Mouse (Mus musculus) CH12.LX (cell line): ENCODE results near the gene Gria2. TPM values are rescaled to one million over a fixed set of nuclear protein-coding genes. Genes with fewer than 3 reads are reported as not detected.

Source experiments
- DNase-seq: peaks from one replicate; pipeline ENCODE4 v3.0.0-alpha.2; 2013; ENCODE audit errors: extremely low read depth
- H3K27ac ChIP-seq: 2 replicates; pipeline ENCODE4 v1.5.1; 2012; ENCODE audit warnings: low read depth, mild to moderate bottlenecking, control low read depth, moderate library complexity; ENCODE audit not compliant: insufficient read depth
- H3K27me3 ChIP-seq: replicated peaks from 2 replicates; pipeline ENCODE3; 2012; ENCODE audit warnings: inconsistent platforms
- H3K36me3 ChIP-seq, 2 experiments: replicated peaks in 1 of 2; 2 replicates each; pipeline versions ENCODE3 to v1.6.1; 2012; ENCODE audit warnings: inconsistent platforms in 1 of 2, low read length in 1 of 2, mild to moderate bottlenecking in 1 of 2, mixed read lengths in 1 of 2, moderate library complexity in 1 of 2; ENCODE audit not compliant: control insufficient read depth in 1 of 2, insufficient read depth in 1 of 2
- H3K4me1 ChIP-seq, 2 experiments: 2 replicates each; pipeline ENCODE4 v1.6.1; 2012; ENCODE audit warnings: inconsistent platforms in 1 of 2, moderate library complexity in 1 of 2; ENCODE audit not compliant: insufficient read depth in 2 of 2, control insufficient read depth in 1 of 2
- H3K4me2 ChIP-seq: 2 replicates; pipeline ENCODE4 v1.6.1; 2012; ENCODE audit warnings: low read depth, mild to moderate bottlenecking, control low read depth; ENCODE audit not compliant: poor library complexity, insufficient read depth, severe bottlenecking
- H3K4me3 ChIP-seq, 3 experiments: fragments of 150-350 bp in 1 of 3; sonication (generic) in 1 of 3; replicated peaks in 1 of 3; 2 replicates each; pipeline versions ENCODE3 to v1.5.1; 2011 to 2012; ENCODE audit warnings: low read depth in 2 of 3, low read length in 2 of 3, mild to moderate bottlenecking in 2 of 3, moderate library complexity in 2 of 3, control low read depth in 1 of 3, improper control_type of control experiment in 1 of 3, inconsistent platforms in 1 of 3, mixed read lengths in 1 of 3; ENCODE audit not compliant: poor library complexity in 1 of 3
- H3K79me2 ChIP-seq: replicated peaks from 2 replicates; pipeline ENCODE4 v1.6.1; 2012; ENCODE audit warnings: mild to moderate bottlenecking, moderate library complexity; ENCODE audit not compliant: control insufficient read depth, poor library complexity, insufficient read depth, severe bottlenecking; ENCODE audit errors: extremely low read depth
- H3K9ac ChIP-seq: 2 replicates; pipeline ENCODE4 v1.6.1; 2012; ENCODE audit warnings: low read depth, mild to moderate bottlenecking, control low read depth, moderate library complexity; ENCODE audit not compliant: insufficient read depth
- H3K9me3 ChIP-seq: replicated peaks from 2 replicates; pipeline ENCODE3; 2012; ENCODE audit warnings: low read length, inconsistent platforms, mixed read lengths
- BHLHE40 ChIP-seq: IDR thresholded peaks from 2 replicates; pipeline ENCODE4 v1.6.1; 2011; ENCODE audit warnings: mild to moderate bottlenecking, low read depth, low read length, improper control_type of control experiment
- ETS1 ChIP-seq: conservative IDR thresholded peaks from 2 replicates; pipeline ENCODE4 v1.6.1; 2012; ENCODE audit warnings: low read depth, mild to moderate bottlenecking, inconsistent platforms, low read length, improper control_type of control experiment, moderate library complexity
- GABPA ChIP-seq: IDR thresholded peaks from 2 replicates; pipeline ENCODE4 v1.6.1; 2012; ENCODE audit warnings: low read depth, low read length, improper control_type of control experiment, inconsistent platforms; ENCODE audit not compliant: insufficient replicate concordance
- KAT2A ChIP-seq: IDR thresholded peaks from 2 replicates; pipeline ENCODE4 v1.6.1; 2012; ENCODE audit warnings: low read length, improper control_type of control experiment, inconsistent platforms; ENCODE audit not compliant: insufficient replicate concordance
- MAFK ChIP-seq: IDR thresholded peaks from 2 replicates; pipeline ENCODE4 v1.6.1; 2011; ENCODE audit warnings: low read length, improper control_type of control experiment; ENCODE audit not compliant: insufficient replicate concordance
- MAX ChIP-seq: IDR thresholded peaks from 2 replicates; pipeline ENCODE4 v1.6.1; 2011; ENCODE audit warnings: low read length, improper control_type of control experiment
- MAZ ChIP-seq: IDR thresholded peaks from 2 replicates; pipeline ENCODE4 v1.6.1; 2012; ENCODE audit warnings: low read depth, mild to moderate bottlenecking, inconsistent platforms, low read length, improper control_type of control experiment, moderate library complexity
- MEF2A ChIP-seq: IDR thresholded peaks from 2 replicates; pipeline ENCODE4 v1.6.1; 2014; ENCODE audit warnings: low read depth, mild to moderate bottlenecking, inconsistent platforms, low read length, improper control_type of control experiment, borderline replicate concordance
- MXI1 ChIP-seq: IDR thresholded peaks from 2 replicates; pipeline ENCODE4 v1.6.1; 2011; ENCODE audit warnings: mild to moderate bottlenecking, low read depth, low read length, improper control_type of control experiment
- NELFE ChIP-seq: IDR thresholded peaks from 2 replicates; pipeline ENCODE4 v1.6.1; 2011; ENCODE audit warnings: low read depth, low read length, improper control_type of control experiment
- POLR2AphosphoS2 ChIP-seq: IDR thresholded peaks from 2 replicates; pipeline ENCODE4 v1.6.1; 2011; ENCODE audit warnings: low read depth, low read length, improper control_type of control experiment
- RCOR1 ChIP-seq: conservative IDR thresholded peaks from 2 replicates; pipeline ENCODE4 v1.6.1; 2012; ENCODE audit warnings: low read depth, mild to moderate bottlenecking, inconsistent platforms, low read length, improper control_type of control experiment
- SMC3 ChIP-seq: IDR thresholded peaks from 2 replicates; pipeline ENCODE4 v1.6.1; 2011; ENCODE audit warnings: low read depth, low read length, improper control_type of control experiment
- ZNF384 ChIP-seq: IDR thresholded peaks from 2 replicates; pipeline ENCODE4 v1.6.1; 2012; ENCODE audit warnings: low read depth, low read length, improper control_type of control experiment, inconsistent platforms
- dilution Hi-C: fragments of 300-500 bp; cut with MboI; formaldehyde crosslinking; loops from 2 replicates; pipeline ENCODE4 v1.14.3; 2020; ENCODE audit warnings: low sequenced_read_pairs; ENCODE audit not compliant: extremely low pct_unique_long_range_greater_than_20kb, extremely low pct_ligation_motif_present
- in situ Hi-C: fragments of 300-500 bp; cut with MboI; formaldehyde crosslinking; loops from 3 replicates; pipeline ENCODE4 v1.14.3; 2019; ENCODE audit warnings: low sequenced_read_pairs, low pct_ligation_motif_present, low pct_unique_long_range_greater_than_20kb, mixed read lengths
- polyA plus RNA-seq: library from polyadenylated mRNA; unstranded; fragments of >175 nt; gene quantifications from 2 replicates; pipeline ENCODE4 v1.2.1, GENCODE M21; 2012; ENCODE audit warnings: low read depth; ENCODE audit not compliant: insufficient read length
- total RNA-seq, 2 experiments: library from RNA; depleted of rRNA; stranded (reverse); fragments of 300-350 nt in 1 of 2; fragments of >200 nt in 1 of 2; gene quantifications; 2 replicates each; pipeline ENCODE4 v1.2.3; 2012 to 2014

Gene Gria2
- total and polyA plus RNA-seq, 3 experiments = not detected

- Histone ChIP-seq H3K9me3 (no peaks in the 10 kb centered on the region), H3K9ac (no peak overlapping the region), H3K79me2 (no peaks in the 10 kb centered on the region), H3K27ac (no peak overlapping the region), H3K4me2 (no peak overlapping the region), H3K36me3 (no peaks in the 10 kb centered on the region), H3K4me3 (no peak overlapping the region), H3K4me1 (no peaks in the 10 kb centered on the region), H3K27me3 (no peaks in the 10 kb centered on the region)
- TF ChIP-seq NELFE (no peak), POLR2AphosphoS2 (no peak), MAZ (no peak), RCOR1 (no peak), BHLHE40 (no peak), MAFK (no peak), MEF2A (no peak), MAX (no peak), ETS1 (no peak)
- no peak for DNase-seq
- dilution Hi-C loops (no loop called here), in situ Hi-C loops (no loop called here)
Measured at GRCm38 (mm10) chr3:80775971-80776370, 26.7 kb downstream of the Gria2 start.

GRCm38 (mm10) chr3:80774005-80774764 is 28.4 kb downstream of the Gria2 start:
- H3K27ac ChIP-seq = no peak overlapping the region
- H3K4me2 ChIP-seq = no peak overlapping the region
- no peaks in the 10 kb centered on the region for H3K9me3 ChIP-seq
- H3K36me3 ChIP-seq = no peaks in the 10 kb centered on the region
- dilution Hi-C loops = no loop called here
- no peak overlapping the region for H3K4me3 ChIP-seq
- H3K9ac ChIP-seq = no peak overlapping the region
- no peak for DNase-seq
- in situ Hi-C loops = no loop called here
- H3K27me3 ChIP-seq = no peaks in the 10 kb centered on the region
- TF ChIP-seq KAT2A (no peak), BHLHE40 (no peak), SMC3 (no peak)
- H3K4me1 ChIP-seq = no peaks in the 10 kb centered on the region
- no peaks in the 10 kb centered on the region for H3K79me2 ChIP-seq

GRCm38 (mm10) chr3:80773232-80773631 is 29.4 kb downstream of the Gria2 start:
- no peaks in the 10 kb centered on the region for H3K79me2 ChIP-seq
- no peak overlapping the region for H3K4me3 ChIP-seq
- no peaks in the 10 kb centered on the region for H3K27me3 ChIP-seq
- H3K27ac ChIP-seq = no peak overlapping the region
- H3K36me3 ChIP-seq = no peaks in the 10 kb centered on the region
- H3K9ac ChIP-seq = no peak overlapping the region
- no peak for DNase-seq
- in situ Hi-C loops (no loop called here), dilution Hi-C loops (no loop called here)
- no peak overlapping the region for H3K4me2 ChIP-seq
- no peaks in the 10 kb centered on the region for H3K4me1 ChIP-seq
- H3K9me3 ChIP-seq = no peaks in the 10 kb centered on the region
- TF ChIP-seq MXI1 (no peak), ETS1 (no peak), ZNF384 (no peak), GABPA (no peak)
